Mouse (Mus musculus) C2C12 (cell line): ENCODE data around the gene Fcgr2b. TPM values are rescaled to one million over a fixed set of nuclear protein-coding genes. Genes with fewer than 3 reads are reported as not detected.

Experiments
- H3K27me3 ChIP-seq: one replicate; pipeline ENCODE4 v1.6.1; 2011; ENCODE audit not compliant: control insufficient read depth, insufficient read depth, insufficient read length
- H3K36me3 ChIP-seq: one replicate; pipeline ENCODE4 v1.6.1; 2011; ENCODE audit not compliant: control insufficient read depth, insufficient read depth
- H3K4me3 ChIP-seq: one replicate; pipeline ENCODE4 v1.5.1; 2011; ENCODE audit warnings: mild to moderate bottlenecking, control low read depth; ENCODE audit not compliant: poor library complexity, insufficient read depth, severe bottlenecking
- H3K79me2 ChIP-seq: one replicate; pipeline ENCODE4 v1.6.1; 2011; ENCODE audit not compliant: control insufficient read depth, insufficient read depth
- H3K79me3 ChIP-seq: one replicate; pipeline ENCODE4 v1.6.1; 2011; ENCODE audit warnings: low read depth, control low read depth
- H3ac ChIP-seq: one replicate; pipeline ENCODE3; 2011; ENCODE audit warnings: low read depth; ENCODE audit not compliant: control insufficient read depth, insufficient read length
- CEBPB ChIP-seq: IDR thresholded peaks from one replicate; pipeline ENCODE4 v1.6.1; 2011; ENCODE audit warnings: low read depth, mild to moderate bottlenecking, control low read depth, moderate library complexity
- CTCF ChIP-seq: IDR thresholded peaks from one replicate; pipeline ENCODE4 v1.5.1; 2011; ENCODE audit not compliant: control insufficient read depth, insufficient read depth, insufficient read length
- FOSL1 ChIP-seq: IDR thresholded peaks from one replicate; pipeline ENCODE4 v1.8.0; 2011; ENCODE audit warnings: mild to moderate bottlenecking, low read length; ENCODE audit not compliant: poor library complexity, insufficient read depth, severe bottlenecking
- MAX ChIP-seq: IDR thresholded peaks from one replicate; pipeline ENCODE4 v1.6.1; 2011; ENCODE audit warnings: mild to moderate bottlenecking, control low read depth
- MYOD1 ChIP-seq: IDR thresholded peaks from one replicate; pipeline ENCODE4 v1.6.1; 2011; ENCODE audit warnings: low read depth; ENCODE audit not compliant: control insufficient read depth, insufficient read length
- MYOG ChIP-seq: IDR thresholded peaks from one replicate; pipeline ENCODE4 v1.6.1; 2011; ENCODE audit not compliant: control insufficient read depth, insufficient read length; ENCODE audit errors: extremely low read depth
- USF1 ChIP-seq: IDR thresholded peaks from one replicate; pipeline ENCODE4 v1.6.1; 2011; ENCODE audit warnings: low read depth, mild to moderate bottlenecking, control low read depth, moderate library complexity
- polyA plus RNA-seq: library from polyadenylated mRNA; unstranded; fragments of >200 nt; fragmentation: generic; extraction: Trizol; gene quantifications from one replicate; pipeline ENCODE4 v1.2.1, GENCODE M21; 2012; ENCODE audit warnings: missing spikeins

Fcgr2b gene
- polyA plus RNA-seq, 1 experiment = 0.06 TPM

DNA sequence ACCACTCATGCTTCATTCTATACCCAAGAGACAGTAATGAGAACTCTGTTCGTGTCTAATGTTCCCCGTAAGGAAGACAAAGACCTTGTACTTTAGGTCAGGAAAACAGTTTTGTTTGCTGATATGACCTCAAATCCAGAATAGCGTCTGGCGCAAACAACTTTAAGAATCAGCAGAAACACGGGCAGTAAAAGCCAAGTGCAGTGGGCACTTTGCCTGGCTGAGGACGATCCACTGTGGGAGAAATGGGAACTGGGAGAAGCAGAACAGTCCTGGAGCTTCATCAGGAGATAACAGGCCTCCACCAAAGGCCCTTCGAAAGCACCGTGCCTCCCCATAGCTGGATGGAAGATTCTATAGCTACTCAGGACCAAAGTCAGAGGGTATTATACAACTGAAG is 2.2 kb downstream of the Fcgr2b start:
- TF ChIP-seq MYOG (no peak), CTCF (no peak)
- Histone ChIP-seq H3ac (no peak overlapping the region), H3K36me3 (no peaks in the 10 kb centered on the region), H3K27me3 (no peaks in the 10 kb centered on the region), H3K79me3 (no peaks in the 10 kb centered on the region), H3K4me3 (no peak overlapping the region), H3K79me2 (no peaks in the 10 kb centered on the region)

DNA sequence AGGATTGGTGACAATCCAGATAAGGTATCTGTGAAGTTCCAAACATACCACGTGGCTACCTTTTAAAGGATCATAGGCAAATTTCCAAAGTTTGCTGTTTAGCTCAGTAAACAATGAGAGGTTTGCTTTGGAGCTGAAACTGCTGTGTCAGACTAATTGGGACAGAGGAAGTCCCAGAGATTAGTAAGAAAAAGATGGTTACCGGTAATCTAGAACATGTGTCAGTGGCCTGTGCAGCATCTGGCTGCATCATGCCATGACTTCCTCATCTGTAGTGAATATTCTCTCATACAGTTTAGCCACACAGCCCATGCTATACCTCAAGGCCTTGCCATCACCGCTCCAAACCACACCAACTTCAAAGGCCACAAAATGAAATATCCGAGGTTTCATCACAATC is 3.4 kb downstream of the Fcgr2b start:
- H3K27me3 ChIP-seq = no peaks in the 10 kb centered on the region
- H3ac ChIP-seq = no peak overlapping the region
- H3K79me2 ChIP-seq = no peaks in the 10 kb centered on the region
- no peaks in the 10 kb centered on the region for H3K79me3 ChIP-seq
- no peaks in the 10 kb centered on the region for H3K36me3 ChIP-seq
- no peak for TF ChIP-seq MAX
- TF ChIP-seq CEBPB = no peak
- no peak for TF ChIP-seq MYOD1
- TF ChIP-seq MYOG = no peak
- no peak for TF ChIP-seq USF1
- no peak for TF ChIP-seq FOSL1
- no peak for TF ChIP-seq CTCF
- H3K4me3 ChIP-seq = no peak overlapping the region

DNA sequence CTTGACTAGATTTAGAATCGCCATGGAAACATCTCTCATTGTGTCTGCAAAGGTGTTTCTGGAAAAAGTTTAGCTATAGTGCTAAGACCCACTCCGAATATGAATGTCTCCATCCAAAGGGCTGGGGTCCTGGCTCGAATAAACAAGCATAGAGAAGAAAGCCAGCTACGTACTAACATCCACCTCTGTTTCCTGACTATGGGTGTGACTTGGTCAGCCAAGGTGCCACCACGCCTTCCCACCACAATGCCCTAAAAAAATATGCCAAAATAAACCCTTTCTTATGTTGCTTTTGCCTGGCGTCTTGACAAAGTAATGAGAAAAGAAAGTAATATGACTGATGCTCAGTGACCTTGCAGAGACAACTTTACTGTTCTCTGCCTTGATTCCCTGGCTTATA is 3.9 kb downstream of the Fcgr2b start:
- H3K27me3 ChIP-seq = no peaks in the 10 kb centered on the region
- no peaks in the 10 kb centered on the region for H3K79me2 ChIP-seq
- H3ac ChIP-seq = no peak overlapping the region
- no peak for TF ChIP-seq MYOG
- no peak overlapping the region for H3K4me3 ChIP-seq
- H3K36me3 ChIP-seq = no peaks in the 10 kb centered on the region
- H3K79me3 ChIP-seq = no peaks in the 10 kb centered on the region

DNA sequence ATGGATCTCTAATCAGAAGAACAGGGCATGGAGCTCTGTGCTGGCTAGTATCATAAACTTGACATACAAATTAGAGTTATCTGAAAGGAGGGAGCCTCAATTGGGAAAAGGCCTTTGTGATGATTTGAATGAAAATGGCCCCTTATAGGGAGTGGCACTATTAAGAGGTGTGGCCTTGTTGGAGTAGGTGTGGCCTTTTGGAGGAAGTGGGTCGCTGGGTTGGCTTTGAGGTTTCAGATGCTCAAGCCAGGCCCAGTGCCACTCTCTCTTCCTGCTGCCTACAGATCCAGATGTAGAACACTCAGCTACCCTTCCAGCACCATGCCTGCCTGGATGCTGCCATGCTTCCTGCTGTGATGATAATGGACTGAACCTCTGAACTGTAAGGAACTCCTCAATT is 7.8 kb downstream of the Fcgr2b start:
- no peaks in the 10 kb centered on the region for H3K36me3 ChIP-seq
- no peak overlapping the region for H3ac ChIP-seq
- H3K79me3 ChIP-seq = no peaks in the 10 kb centered on the region
- TF ChIP-seq USF1 (no peak), MYOD1 (no peak), MYOG (no peak), CTCF (no peak), FOSL1 (no peak), MAX (no peak), CEBPB (no peak)
- no peaks in the 10 kb centered on the region for H3K27me3 ChIP-seq
- no peaks in the 10 kb centered on the region for H3K79me2 ChIP-seq
- no peak overlapping the region for H3K4me3 ChIP-seq

DNA sequence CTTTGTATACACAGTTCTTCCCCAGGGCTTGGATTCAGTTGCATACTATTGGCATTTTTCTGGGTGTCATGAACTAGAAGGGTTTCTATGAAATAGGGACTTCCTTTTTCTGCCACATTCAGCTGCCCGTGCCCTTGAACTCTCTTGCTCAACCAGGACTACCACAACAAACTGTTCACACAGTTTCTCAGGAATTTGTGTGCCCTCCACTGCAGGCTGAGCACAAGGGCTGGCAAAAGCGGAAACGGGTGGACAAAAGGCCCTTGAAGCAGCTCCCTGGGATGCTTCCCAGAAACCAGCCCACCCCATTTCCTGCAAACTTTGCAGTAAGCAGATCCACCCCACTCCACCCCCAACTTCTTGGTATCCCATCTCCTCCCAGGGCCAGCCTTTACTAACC is 8.8 kb downstream of the Fcgr2b start:
- Histone ChIP-seq H3K79me3 (no peaks in the 10 kb centered on the region), H3ac (no peak overlapping the region), H3K79me2 (no peaks in the 10 kb centered on the region), H3K27me3 (no peaks in the 10 kb centered on the region), H3K36me3 (no peaks in the 10 kb centered on the region), H3K4me3 (no peak overlapping the region)
- TF ChIP-seq MYOG (no peak), FOSL1 (no peak), CTCF (no peak), MYOD1 (no peak), MAX (no peak), USF1 (no peak), CEBPB (no peak)

DNA sequence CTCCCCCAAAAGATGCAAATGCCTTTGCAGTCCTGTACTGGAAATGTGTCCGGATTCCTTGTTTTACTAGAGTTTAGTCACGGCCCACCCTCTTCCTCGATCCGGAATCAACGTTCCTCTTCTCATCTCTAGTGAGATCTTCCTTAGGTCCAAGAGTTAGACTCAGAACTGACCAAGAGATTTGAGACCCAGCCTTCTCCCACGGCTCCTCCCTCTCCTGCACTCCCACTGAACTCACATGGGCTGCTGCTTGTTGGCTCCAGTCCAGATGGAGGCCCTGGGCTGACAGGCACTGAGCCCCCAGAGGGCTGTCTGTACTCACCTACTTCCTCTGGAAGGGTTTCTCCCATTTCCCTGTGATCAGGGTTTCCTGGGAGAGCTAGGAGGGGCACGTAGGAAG is 13.3 kb downstream of the Fcgr2b start:
- H3K79me3 ChIP-seq = no peaks in the 10 kb centered on the region
- H3ac ChIP-seq = no peak overlapping the region
- H3K27me3 ChIP-seq = no peaks in the 10 kb centered on the region
- H3K4me3 ChIP-seq = no peak overlapping the region
- H3K36me3 ChIP-seq = no peaks in the 10 kb centered on the region
- TF ChIP-seq MYOG (no peak), MYOD1 (no peak)
- H3K79me2 ChIP-seq = no peaks in the 10 kb centered on the region

DNA sequence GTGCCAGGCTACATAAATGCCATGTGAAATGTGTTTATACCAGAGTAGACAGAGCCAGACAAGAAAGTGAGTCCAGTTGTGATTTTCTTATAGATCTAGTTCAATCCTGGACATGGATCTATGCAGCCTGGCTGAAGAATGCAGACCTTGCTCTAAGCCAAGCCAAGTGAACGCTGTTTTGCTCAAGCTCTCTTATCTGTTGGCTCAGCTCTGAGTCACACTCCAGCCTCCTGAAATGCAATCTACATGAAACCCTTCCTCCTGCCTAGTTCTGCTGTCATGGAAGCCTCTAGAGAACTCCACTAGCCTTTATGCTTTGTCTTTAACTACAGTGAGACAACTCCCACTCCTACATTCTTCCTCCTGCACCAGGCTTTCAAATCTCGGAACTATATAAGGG is 14.0 kb downstream of the Fcgr2b start:
- Histone ChIP-seq H3K4me3 (no peak overlapping the region), H3K79me2 (no peaks in the 10 kb centered on the region), H3ac (no peak overlapping the region), H3K79me3 (no peaks in the 10 kb centered on the region), H3K27me3 (no peaks in the 10 kb centered on the region), H3K36me3 (no peaks in the 10 kb centered on the region)
- TF ChIP-seq CEBPB (no peak), MYOG (no peak), USF1 (no peak), MAX (no peak), CTCF (no peak), FOSL1 (no peak), MYOD1 (no peak)
